Mouse (Mus musculus): ENCODE data around the gene Abi3bp.

DNA sequence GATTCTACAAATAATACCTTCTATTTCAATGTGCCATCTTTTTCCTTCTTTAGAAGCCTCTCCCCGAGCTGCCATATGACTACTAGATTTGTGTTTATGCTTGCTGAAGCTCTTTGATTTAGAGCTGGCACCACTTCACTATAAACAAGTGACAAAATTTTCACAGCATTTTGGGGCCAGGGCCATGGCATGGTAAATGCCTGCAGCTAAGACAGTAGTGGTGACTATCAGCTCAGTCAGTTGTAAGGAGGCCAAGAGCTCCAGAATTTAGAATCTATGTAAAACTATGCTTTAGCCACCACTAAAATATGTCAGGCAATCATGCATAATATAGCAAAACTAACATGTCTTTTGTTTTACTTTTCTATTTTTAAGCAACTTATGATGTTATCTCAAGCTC is 124.7 kb downstream of the Abi3bp start:
- TF ChIP-seq CTCF (IDR thresholded peaks at IDR 0.05; ENCODE audit: low read depth) = no peak
- no peak for TF ChIP-seq EP300 (IDR thresholded peaks at IDR 0.05; ENCODE audit: low read depth)
